7 mouse cellular contexts compared by ENCODE assay signal in genomic region chr1:181016532-181017131, GRCm38 (mm10). TPM values are rescaled to one million over a fixed set of nuclear protein-coding genes. Genes with fewer than 3 reads are reported as not detected.
DNase-seq lines count a peak whose midpoint lies in the region; ATAC-seq and TF ChIP-seq lines count a peak whose summit lies in the region.

No protein-coding gene starts in this region.

- H3K36me3 ChIP-seq in heart, embryonic 11.5 days (ENCODE audit: control insufficient read depth, insufficient read depth, low read length): no peaks in the 10 kb centered on the region
- H3K36me3 ChIP-seq in kidney, embryonic 15.5 days: no peaks in the 10 kb centered on the region
- no peaks in the 10 kb centered on the region for H3K36me3 ChIP-seq in limb, embryonic 15.5 days
- H3K36me3 ChIP-seq in midbrain, postnatal 0 days (ENCODE audit: insufficient read depth, low read length): no peaks in the 10 kb centered on the region

- peak; percentile 79 to 86 for DNase-seq in adrenal gland, postnatal 36 days
- peak; percentile 83 for DNase-seq in midbrain, postnatal 0 days (ENCODE audit: low spot score)
- DNase-seq in spleen, postnatal 4 days (ENCODE audit: low spot score in 2 of 2): peak; percentile 45 to 65

- ATAC-seq in heart, embryonic 11.5 days (replicated peaks; ENCODE audit: insufficient number of reproducible peaks, low FRiP score, low TSS enrichment): peak; percentile 64; the same call in 1 of the 2 replicates
- ATAC-seq in kidney, embryonic 15.5 days (replicated peaks; ENCODE audit: low FRiP score): peak; percentile 59
- peak; percentile 79; the same call in 1 of the 2 replicates for ATAC-seq in limb, embryonic 15.5 days (ENCODE audit: insufficient number of reproducible peaks, low FRiP score, low TSS enrichment, low read depth)
- ATAC-seq in midbrain, postnatal 0 days (ENCODE audit: low FRiP score): peak; percentile 82

- no peak for TF ChIP-seq CTCF in embryonic fibroblast, embryonic 13.5 days (IDR thresholded peaks at IDR 0.05; ENCODE audit: borderline replicate concordance, insufficient read depth, low read length)
- no peak for TF ChIP-seq CTCF in midbrain, postnatal 0 days (IDR thresholded peaks at IDR 0.05)

- TF ChIP-seq POLR2A in embryonic fibroblast, embryonic 13.5 days (IDR thresholded peaks at IDR 0.05; ENCODE audit: low read depth, low read length): peak; percentile 78

- peak overlapping the region; percentile 99 for H3K4me2 ChIP-seq in heart, embryonic 11.5 days
- H3K4me2 ChIP-seq in kidney, embryonic 15.5 days: peak overlapping the region; percentile 92
- peak overlapping the region; percentile 90 for H3K4me2 ChIP-seq in limb, embryonic 15.5 days
- peak overlapping the region; percentile 98 for H3K4me2 ChIP-seq in midbrain, postnatal 0 days (ENCODE audit: low read depth, low read length, poor library complexity, severe bottlenecking)

- peaks cover 10% of the 10 kb centered on the region for H3K4me1 ChIP-seq in embryonic fibroblast, embryonic 13.5 days (ENCODE audit: control insufficient read depth, insufficient read depth, low read length)
- peaks cover 4% of the 10 kb centered on the region; the same call in 1 of the 2 replicates for H3K4me1 ChIP-seq in heart, embryonic 11.5 days (ENCODE audit: control insufficient read depth, insufficient read depth, low read length)
- H3K4me1 ChIP-seq in kidney, embryonic 15.5 days: peaks cover 41% of the 10 kb centered on the region
- H3K4me1 ChIP-seq in limb, embryonic 15.5 days: peaks cover 33% of the 10 kb centered on the region
- no peaks in the 10 kb centered on the region; the same call in 1 of the 2 replicates for H3K4me1 ChIP-seq in midbrain, postnatal 0 days (ENCODE audit: insufficient read depth, low read length)

- peak overlapping the region; percentile 63 for H3K4me3 ChIP-seq in embryonic fibroblast, embryonic 13.5 days (ENCODE audit: insufficient read depth, low read length)
- H3K4me3 ChIP-seq in heart, embryonic 11.5 days (ENCODE audit: low read depth, low read length): peak overlapping the region; percentile 54
- peak overlapping the region; percentile 49 for H3K4me3 ChIP-seq in kidney, embryonic 15.5 days (replicated peaks)
- H3K4me3 ChIP-seq in limb, embryonic 15.5 days: peak overlapping the region; percentile 51
- H3K4me3 ChIP-seq in midbrain, postnatal 0 days (ENCODE audit: low read depth, low read length): peak overlapping the region; percentile 54

- H3K27ac ChIP-seq in embryonic fibroblast, embryonic 13.5 days (ENCODE audit: insufficient read depth, low read length): peak overlapping the region; percentile 93
- 0 out of 2 replicates have a peak overlapping the region, but pooled peaks have one; percentile 12 for H3K27ac ChIP-seq in heart, embryonic 11.5 days (ENCODE audit: low read depth, low read length)
- H3K27ac ChIP-seq in kidney, embryonic 15.5 days: peak overlapping the region; percentile 61
- peak overlapping the region; percentile 77 for H3K27ac ChIP-seq in limb, embryonic 15.5 days
- peak overlapping the region; percentile 38; the same call in 1 of the 2 replicates for H3K27ac ChIP-seq in midbrain, postnatal 0 days (ENCODE audit: low read depth, low read length)

- H3K9me3 ChIP-seq in heart, embryonic 11.5 days (replicated peaks; ENCODE audit: control insufficient read depth, low read length): no peaks in the 10 kb centered on the region
- H3K9me3 ChIP-seq in kidney, embryonic 15.5 days (replicated peaks): no peaks in the 10 kb centered on the region
- no peaks in the 10 kb centered on the region for H3K9me3 ChIP-seq in limb, embryonic 15.5 days
- no peaks in the 10 kb centered on the region for H3K9me3 ChIP-seq in midbrain, postnatal 0 days (ENCODE audit: low read length)

- H3K27me3 ChIP-seq in heart, embryonic 11.5 days (ENCODE audit: control insufficient read depth, insufficient read depth, low read length): peaks cover 5% of the 10 kb centered on the region; the same call in 1 of the 2 replicates
- H3K27me3 ChIP-seq in kidney, embryonic 15.5 days: peaks cover 9% of the 10 kb centered on the region; the same call in 1 of the 2 replicates
- no peaks in the 10 kb centered on the region for H3K27me3 ChIP-seq in limb, embryonic 15.5 days
- H3K27me3 ChIP-seq in midbrain, postnatal 0 days (ENCODE audit: insufficient read depth, low read length): no peaks in the 10 kb centered on the region

- peak overlapping the region; percentile 62 for H3K9ac ChIP-seq in heart, embryonic 11.5 days (ENCODE audit: low read depth, low read length)
- peak overlapping the region; percentile 35; the same call in 1 of the 2 replicates for H3K9ac ChIP-seq in kidney, embryonic 15.5 days
- H3K9ac ChIP-seq in limb, embryonic 15.5 days: peak overlapping the region; percentile 33; the same call in 1 of the 2 replicates
- H3K9ac ChIP-seq in midbrain, postnatal 0 days (replicated peaks; ENCODE audit: low read length, poor library complexity, severe bottlenecking): peak overlapping the region; percentile 36; the same call in 1 of the 2 replicates

- WGBS in heart, embryonic 11.5 days (ENCODE audit: insufficient replicate concordance): 5% methylated on average over 21 of the region's 21 CpGs
- WGBS in kidney, embryonic 15.5 days: 3% methylated on average over 21 of the region's 21 CpGs
- WGBS in limb, embryonic 15.5 days: 2% methylated on average over 21 of the region's 21 CpGs
- under 1% methylated on average over 21 of the region's 21 CpGs for WGBS in midbrain, postnatal 0 days

RNA-seq across cellular contexts. Expression of gene Ephx1, which starts 4.1 kb away (rescaled TPM):
- total RNA-seq in adrenal gland, postnatal 36 days (2021): 100 to 1,000 TPM; 139 to 160 TPM
- polyA plus RNA-seq in embryonic fibroblast, embryonic 13.5 days (2011; ENCODE audit: insufficient read length, low read depth, missing spikeins): 156 and 205 TPM in 2 replicates
- 3.0 and 3.8 TPM in 2 replicates for polyA plus RNA-seq in heart, embryonic 11.5 days (2014; fragmentation: Nextera tagmentation; extraction: Ambion mirVana)
- 5.7 and 5.8 TPM in 2 replicates for polyA plus RNA-seq in kidney, embryonic 15.5 days (2015; fragmentation: Nextera tagmentation; extraction: Ambion mirVana)
- 12.4 and 20.3 TPM in 2 replicates for polyA plus RNA-seq in limb, embryonic 15.5 days (2015; fragmentation: Nextera tagmentation; extraction: Ambion mirVana)
- total RNA-seq in midbrain, postnatal 0 days (2014; rRNA removed): 11.8 and 13.8 TPM in 2 replicates
- 9.7 and 10.6 TPM in 2 replicates for polyA plus RNA-seq in midbrain, postnatal 0 days (2015; fragmentation: Nextera tagmentation; extraction: Ambion mirVana)

RNA-seq across cellular contexts. Expression of gene 9130409I23Rik, which starts 34.4 kb away (rescaled TPM):
- not detected for total RNA-seq in adrenal gland, postnatal 36 days (2021)
- not detected in 2 replicates for polyA plus RNA-seq in embryonic fibroblast, embryonic 13.5 days (2011; ENCODE audit: insufficient read length, low read depth, missing spikeins)
- not detected in 2 replicates for polyA plus RNA-seq in heart, embryonic 11.5 days (2014; fragmentation: Nextera tagmentation; extraction: Ambion mirVana)
- not detected in 2 replicates for polyA plus RNA-seq in kidney, embryonic 15.5 days (2015; fragmentation: Nextera tagmentation; extraction: Ambion mirVana)
- polyA plus RNA-seq in limb, embryonic 15.5 days (2015; fragmentation: Nextera tagmentation; extraction: Ambion mirVana): not detected in 2 replicates
- not detected in 2 replicates for total RNA-seq in midbrain, postnatal 0 days (2014; rRNA removed)
- not detected in 2 replicates for polyA plus RNA-seq in midbrain, postnatal 0 days (2015; fragmentation: Nextera tagmentation; extraction: Ambion mirVana)

Comparison
In these comparisons a context has a peak if more than half of its experiments do, and no peak if none do; other contexts are left out.
1. Peak in every context shown above with its lines: DNase-seq, ATAC-seq, H3K4me3 ChIP-seq and H3K27ac ChIP-seq.
2. H3K27ac ChIP-seq: peak in every context shown above with its lines; median percentile 93 in embryonic fibroblast, embryonic 13.5 days; 77 in limb, embryonic 15.5 days; 61 in kidney, embryonic 15.5 days; 38 in midbrain, postnatal 0 days; 12 in heart, embryonic 11.5 days.